Mouse (Mus musculus): ENCODE measurements at regions not wholly inside any gene's neighbourhood (a gene's known extent, or its start where the extent isn't known, plus 50 kb on each side); places are given as distances from the start of the nearest gene placed in this dataset.

- TF ChIP-seq POLR2A (IDR thresholded peaks at IDR 0.05; ENCODE audit: borderline replicate concordance, insufficient read depth, low read length), result no peak
- TF ChIP-seq CTCF (IDR thresholded peaks at IDR 0.05; ENCODE audit: borderline replicate concordance, insufficient read depth, low read depth, low read length), result no peak
Measured at GRCm38 (mm10) chr17:85858516-85858915, 170.4 kb upstream of the Six2 start.

Data from cerebellum, adult 2 months (tissue).